Mouse (Mus musculus) cerebellum, adult 8-10 months (tissue): ENCODE results near the gene Dusp18.

Experiments
- DNase-seq: peaks from one replicate; pipeline ENCODE4 v3.0.0; 2022

Gene Dusp18

DNA sequence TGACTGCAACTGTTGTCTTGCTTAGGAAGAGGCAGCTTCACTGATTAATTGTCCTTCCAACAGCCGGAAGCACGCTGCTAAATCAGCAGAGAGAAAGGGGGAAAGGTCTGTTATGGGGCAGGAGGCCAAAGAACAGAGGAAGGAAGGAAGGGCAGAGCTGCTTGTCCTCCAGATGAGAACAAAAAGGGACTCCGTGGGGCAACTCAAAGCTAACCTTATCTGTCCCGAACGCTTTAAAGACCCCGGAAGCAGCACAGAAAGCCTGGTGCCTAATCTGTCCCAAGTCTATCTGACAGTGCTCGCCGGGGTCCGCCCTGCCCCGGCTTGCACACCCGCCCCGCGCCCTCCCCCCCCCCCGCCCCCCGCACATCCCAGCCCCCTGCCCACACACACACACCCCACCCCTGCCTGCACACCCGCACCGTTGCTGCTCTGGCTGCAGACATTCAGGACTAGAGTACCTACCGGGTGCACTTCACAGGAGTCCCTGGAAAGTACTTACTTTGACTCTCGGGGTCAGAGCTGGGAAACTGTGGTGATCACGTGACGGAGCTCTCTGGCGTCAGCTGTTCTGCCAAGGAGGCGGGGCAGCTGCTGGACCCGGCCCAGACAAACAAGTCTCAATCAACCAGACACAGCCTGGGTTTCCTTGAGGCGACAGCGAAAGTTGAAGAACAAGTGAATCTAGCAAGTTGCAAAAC lies 36.6 kb downstream of the Dusp18 start, which contains the start of gene Tcn2:
Gene Tcn2 (minus strand): TSS at position 649 of the 701 bp plus-strand sequence.
- peak; percentile 27 for DNase-seq

GRCm38 (mm10) chr11:3933756-3934285 lies 38.8 kb downstream of the Dusp18 start:
- DNase-seq: no peak

DNA sequence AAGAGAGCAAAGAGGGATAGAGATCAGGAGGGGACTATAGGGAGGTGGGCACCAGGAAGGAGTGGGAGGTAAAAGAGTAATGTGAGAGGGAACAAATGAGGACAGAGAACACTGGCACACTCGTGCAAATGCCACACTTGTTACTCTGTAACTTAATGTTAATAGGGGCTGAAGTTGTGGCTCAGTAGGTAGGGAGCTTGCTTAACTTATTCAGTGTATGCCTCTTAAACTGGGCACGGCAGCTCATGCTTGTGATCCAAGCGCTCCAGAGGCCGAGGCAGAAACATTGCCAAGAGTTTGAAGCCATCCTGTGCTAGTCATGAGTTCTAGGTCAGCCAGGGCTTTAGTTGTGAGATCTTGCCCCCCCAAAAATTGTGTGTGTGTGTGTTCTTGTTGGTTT lies 40.1 kb downstream of the Dusp18 start:
- no peak for DNase-seq

GRCm38 (mm10) chr11:3936318-3936717 lies 41.3 kb downstream of the Dusp18 start:
- no peak for DNase-seq

DNA sequence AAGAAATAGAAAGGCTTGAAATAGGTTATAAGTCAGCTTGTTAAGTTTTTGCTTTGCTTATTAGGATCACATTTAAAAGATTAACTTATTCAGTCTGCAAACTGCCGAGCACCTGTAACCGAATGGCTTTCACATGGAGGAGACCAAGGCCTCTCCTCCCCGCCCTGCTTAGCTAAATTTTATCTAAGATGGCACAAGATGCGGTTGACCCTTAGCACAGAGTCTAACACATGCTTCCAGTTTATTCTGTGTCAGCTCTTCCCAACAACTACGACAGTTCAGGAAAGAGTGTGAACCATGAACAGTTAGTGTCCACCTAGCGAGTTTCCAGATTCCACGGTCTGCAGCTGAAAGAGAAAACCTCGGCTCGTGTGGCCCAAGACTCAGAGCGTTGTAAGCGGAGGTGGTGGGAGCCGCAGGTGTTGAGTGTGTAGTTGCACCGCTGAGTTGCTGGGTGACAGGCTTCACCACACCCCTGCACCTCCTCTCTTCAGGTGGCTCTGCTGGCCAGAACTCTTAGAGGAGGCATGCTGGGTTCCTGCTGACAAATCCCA lies 42.4 kb downstream of the Dusp18 start:
- no peak for DNase-seq

GRCm38 (mm10) chr11:3941371-3941770 lies 46.3 kb downstream of the Dusp18 start:
- no peak for DNase-seq

- no peak for DNase-seq
These were observed 51.3 kb downstream of the Dusp18 start for GRCm38 (mm10) chr11:3946386-3946785.
